ENCODE assay signal across 11 mouse cellular contexts in the genomic region with DNA sequence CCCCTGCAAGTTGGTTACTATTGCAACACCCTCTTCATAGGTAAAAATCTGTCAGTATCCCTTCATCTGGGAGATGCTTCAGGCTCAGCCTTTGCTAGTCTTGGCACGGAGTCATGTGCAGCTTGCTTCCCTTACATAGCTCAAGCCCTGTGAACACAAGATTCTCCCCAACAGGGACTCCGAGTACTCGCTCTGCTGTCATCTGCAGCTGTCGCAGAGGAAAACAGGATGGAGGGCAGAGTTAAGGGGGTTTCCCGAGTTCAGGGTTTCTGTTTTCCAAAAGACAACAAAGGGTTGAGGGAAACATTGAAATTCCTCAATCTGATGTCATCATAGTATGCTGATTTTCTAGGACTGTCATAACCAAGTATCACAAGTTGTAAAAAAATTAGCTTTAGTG.
DNase-seq lines count a peak whose midpoint lies in the region; ATAC-seq and TF ChIP-seq lines count a peak whose summit lies in the region.
"Had no signal": no experiment of that assay in that cellular context is flagged by ENCODE, and none has a peak within 500 bp of the region (broad histone marks: within the 10 kb centered on the region; RNA-seq: fewer than 3 reads in every experiment).

No protein-coding gene starts in this region.

- no peak for ATAC-seq in heart, embryonic 11.5 days (replicated peaks; ENCODE audit: insufficient number of reproducible peaks, low FRiP score, low TSS enrichment)
- ATAC-seq in limb, embryonic 14.5 days (ENCODE audit: low FRiP score, low read depth), result no peak

- no peak overlapping the region for H3K27ac ChIP-seq in heart, embryonic 11.5 days (ENCODE audit: low read depth, low read length)
- H3K27ac ChIP-seq in limb, embryonic 14.5 days (replicated peaks; ENCODE audit: low read depth, low read length), result no peak overlapping the region
- no peak overlapping the region for H3K27ac ChIP-seq in limb, embryonic 10.5 days
- H3K27ac ChIP-seq: heart, embryonic 15.5 days had no signal

- no peak overlapping the region for H3K4me2 ChIP-seq in heart, embryonic 11.5 days
- H3K4me2 ChIP-seq in limb, embryonic 14.5 days (replicated peaks; ENCODE audit: low read depth, low read length, severe bottlenecking), result no peak overlapping the region
- H3K4me2 ChIP-seq: heart, embryonic 15.5 days had no signal

- DNase-seq in heart, adult 8-10 months (ENCODE audit: low spot score), result peak; percentile 45
- DNase-seq in limb, embryonic 14.5 days (ENCODE audit: low spot score), result peak; percentile 23
- DNase-seq in limb, embryonic 10.5 days (ENCODE audit: low spot score), result no peak
- peak; percentile 5 to 11 for DNase-seq in heart, postnatal 36 days
- DNase-seq in lung, postnatal 25 days (ENCODE audit: low spot score), result peak; percentile 56
- no peak for DNase-seq in urinary bladder, adult 18-20 months (ENCODE audit: low spot score in 2 of 2)
- DNase-seq: kidney, adult 11 months; thymus, postnatal 25 days had no signal

- no peaks in the 10 kb centered on the region for H3K4me1 ChIP-seq in heart, embryonic 11.5 days (ENCODE audit: control insufficient read depth, insufficient read depth, low read length)
- H3K4me1 ChIP-seq in limb, embryonic 14.5 days (ENCODE audit: control insufficient read depth, insufficient read depth, low read length), result no peaks in the 10 kb centered on the region
- H3K4me1 ChIP-seq in limb, embryonic 10.5 days, result peaks cover 5% of the 10 kb centered on the region

- no peak overlapping the region for H3K9ac ChIP-seq in heart, embryonic 11.5 days (ENCODE audit: low read depth, low read length)
- H3K9ac ChIP-seq in limb, embryonic 14.5 days (ENCODE audit: low read depth, low read length, severe bottlenecking), result no peak overlapping the region
- H3K9ac ChIP-seq: heart, embryonic 15.5 days had no signal

- 56% methylated on average over 5 of the region's 5 CpGs for WGBS in heart, embryonic 11.5 days (ENCODE audit: insufficient replicate concordance)
- WGBS in limb, embryonic 14.5 days, result 75% methylated on average over 5 of the region's 5 CpGs
- WGBS in limb, embryonic 10.5 days, result 78% methylated on average over 5 of the region's 5 CpGs

- no peaks in the 10 kb centered on the region for H3K9me3 ChIP-seq in heart, embryonic 11.5 days (replicated peaks; ENCODE audit: control insufficient read depth, low read length)
- H3K9me3 ChIP-seq in limb, embryonic 14.5 days (ENCODE audit: control insufficient read depth, low read length), result no peaks in the 10 kb centered on the region
- no peaks in the 10 kb centered on the region for H3K9me3 ChIP-seq in limb, embryonic 10.5 days (replicated peaks)
- H3K9me3 ChIP-seq: heart, embryonic 15.5 days had no signal

- no peaks in the 10 kb centered on the region for H3K36me3 ChIP-seq in heart, embryonic 11.5 days (ENCODE audit: control insufficient read depth, insufficient read depth, low read length)
- H3K36me3 ChIP-seq in limb, embryonic 14.5 days (ENCODE audit: control insufficient read depth, insufficient read depth, low read length), result no peaks in the 10 kb centered on the region
- no peaks in the 10 kb centered on the region for H3K36me3 ChIP-seq in limb, embryonic 10.5 days
- H3K36me3 ChIP-seq: heart, embryonic 15.5 days had no signal

- H3K4me3 ChIP-seq in heart, embryonic 11.5 days (ENCODE audit: low read depth, low read length), result no peak overlapping the region
- no peak overlapping the region for H3K4me3 ChIP-seq in limb, embryonic 14.5 days (replicated peaks; ENCODE audit: low read length)
- H3K4me3 ChIP-seq in limb, embryonic 10.5 days, result no peak overlapping the region
- H3K4me3 ChIP-seq: erythroblast, embryonic 14.5 days; heart, embryonic 15.5 days had no signal

- H3K27me3 ChIP-seq in heart, embryonic 11.5 days (ENCODE audit: control insufficient read depth, insufficient read depth, low read length), result no peaks in the 10 kb centered on the region
- no peaks in the 10 kb centered on the region for H3K27me3 ChIP-seq in limb, embryonic 14.5 days (ENCODE audit: control insufficient read depth, insufficient read depth, low read length)
- H3K27me3 ChIP-seq in limb, embryonic 10.5 days (ENCODE audit: low read depth, poor library complexity, severe bottlenecking), result no peaks in the 10 kb centered on the region
- H3K27me3 ChIP-seq: heart, embryonic 15.5 days had no signal

- no peak for TF ChIP-seq POLR2A in limb, embryonic 14.5 days (IDR thresholded peaks at IDR 0.05; ENCODE audit: borderline replicate concordance, extremely low read depth, insufficient read depth, insufficient read length)

- intact Hi-C loops in heart, postnatal 36 days (cut with DNase I), result no loop called here

Comparison
In these comparisons a context has a peak if more than half of its experiments do, and no peak if none do; other contexts are left out.
1. DNase-seq: peak in heart, adult 8-10 months (single experiment), limb, embryonic 14.5 days (single experiment), heart, postnatal 36 days (2 of 2) and lung, postnatal 25 days (single experiment); none in limb, embryonic 10.5 days (single experiment) and urinary bladder, adult 18-20 months (0 of 2).